ENCODE assay signal across 12 mouse cellular contexts in the genomic region with DNA sequence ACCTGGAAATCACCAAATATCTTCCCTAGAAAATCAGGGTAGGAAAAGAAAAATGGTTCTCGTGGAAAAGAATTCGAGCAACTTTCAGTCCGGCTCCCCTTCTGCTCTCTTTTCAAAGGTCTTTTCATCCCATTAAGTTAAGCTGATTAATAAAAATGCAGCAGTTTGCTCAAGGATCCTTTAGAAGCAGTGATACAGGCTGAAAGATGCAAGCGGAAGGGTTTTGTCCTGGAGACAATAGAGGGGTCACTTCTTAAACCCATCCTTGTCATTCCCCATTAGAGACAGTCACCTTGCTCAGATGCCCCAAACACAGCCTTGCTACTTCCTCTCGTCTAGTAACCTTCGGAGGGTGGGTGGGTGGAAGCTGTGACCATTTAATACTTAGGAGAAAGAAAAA. TPM values are rescaled to one million over a fixed set of nuclear protein-coding genes. Genes with fewer than 3 reads are reported as not detected.
DNase-seq lines count a peak whose midpoint lies in the region; ATAC-seq lines count a peak whose summit lies in the region.
"Had no signal": no experiment of that assay in that cellular context is flagged by ENCODE, and none has a peak within 500 bp of the region (broad histone marks: within the 10 kb centered on the region; RNA-seq: fewer than 3 reads in every experiment).

No protein-coding gene starts in this region.

- 30% methylated on average over 6 of the region's 6 CpGs for WGBS in kidney, embryonic 16.5 days
- WGBS in hindbrain, embryonic 12.5 days, result 8% methylated on average over 6 of the region's 6 CpGs
- 3% methylated on average over 6 of the region's 6 CpGs for WGBS in midbrain, embryonic 12.5 days

- no peaks in the 10 kb centered on the region for H3K36me3 ChIP-seq in kidney, embryonic 16.5 days (ENCODE audit: insufficient read depth, low read length)
- no peaks in the 10 kb centered on the region for H3K36me3 ChIP-seq in hindbrain, embryonic 12.5 days
- H3K36me3 ChIP-seq in midbrain, embryonic 12.5 days, result no peaks in the 10 kb centered on the region

- no peaks in the 10 kb centered on the region for H3K27me3 ChIP-seq in kidney, embryonic 16.5 days (ENCODE audit: insufficient read depth, low read length)
- no peaks in the 10 kb centered on the region for H3K27me3 ChIP-seq in hindbrain, embryonic 12.5 days
- peaks cover 32% of the 10 kb centered on the region for H3K27me3 ChIP-seq in midbrain, embryonic 12.5 days

- no peak for DNase-seq in kidney, adult 18-20 months
- peak; percentile 69 for DNase-seq in retina, embryonic 14.5 days (ENCODE audit: low spot score)
- no peak for DNase-seq in layer of hippocampus, adult 8-10 months (ENCODE audit: low spot score in 2 of 2)
- DNase-seq in left cerebral cortex, postnatal 4 days, result no peak
- DNase-seq: adrenal gland, postnatal 25 days; gastrocnemius, postnatal 36 days; liver, postnatal 0 days; spleen, adult 18-20 months had no signal

- ATAC-seq in kidney, embryonic 16.5 days (ENCODE audit: low FRiP score, low TSS enrichment), result no peak
- no peak for ATAC-seq in hindbrain, embryonic 12.5 days (ENCODE audit: low FRiP score)
- peak; percentile 17; the same call in 1 of the 2 replicates for ATAC-seq in midbrain, embryonic 12.5 days (ENCODE audit: low FRiP score, low read depth)
- ATAC-seq: liver, postnatal 0 days had no signal

- 0 out of 2 replicates have a peak overlapping the region, but pooled peaks have one; percentile 16 for H3K9ac ChIP-seq in kidney, embryonic 16.5 days (replicated peaks; ENCODE audit: low read length)
- no peak overlapping the region for H3K9ac ChIP-seq in hindbrain, embryonic 12.5 days
- no peak overlapping the region for H3K9ac ChIP-seq in midbrain, embryonic 12.5 days (replicated peaks)
- H3K9ac ChIP-seq: liver, postnatal 0 days had no signal

- peaks cover 19% of the 10 kb centered on the region for H3K4me1 ChIP-seq in kidney, embryonic 16.5 days (ENCODE audit: insufficient read depth, low read length)
- H3K4me1 ChIP-seq in hindbrain, embryonic 12.5 days, result peaks cover 35% of the 10 kb centered on the region
- H3K4me1 ChIP-seq in midbrain, embryonic 12.5 days, result peaks cover 50% of the 10 kb centered on the region

- H3K4me2 ChIP-seq in kidney, embryonic 16.5 days (replicated peaks; ENCODE audit: low read depth, low read length), result peak overlapping the region; percentile 19; the same call in 1 of the 2 replicates
- H3K4me2 ChIP-seq in hindbrain, embryonic 12.5 days (replicated peaks), result peak overlapping the region; percentile 11; the same call in 1 of the 2 replicates
- peak overlapping the region; percentile 44 for H3K4me2 ChIP-seq in midbrain, embryonic 12.5 days (replicated peaks)

- no peaks in the 10 kb centered on the region for H3K9me3 ChIP-seq in kidney, embryonic 16.5 days (ENCODE audit: low read length)
- H3K9me3 ChIP-seq in hindbrain, embryonic 12.5 days (replicated peaks), result no peaks in the 10 kb centered on the region
- H3K9me3 ChIP-seq in midbrain, embryonic 12.5 days, result no peaks in the 10 kb centered on the region

- H3K27ac ChIP-seq in kidney, embryonic 16.5 days (ENCODE audit: low read length), result no peak overlapping the region; the same call in 1 of the 2 replicates
- H3K27ac ChIP-seq in hindbrain, embryonic 12.5 days, result no peak overlapping the region
- peak overlapping the region; percentile 72 for H3K27ac ChIP-seq in midbrain, embryonic 12.5 days (replicated peaks)

- H3K4me3 ChIP-seq in kidney, embryonic 16.5 days (ENCODE audit: low read length), result no peak overlapping the region
- H3K4me3 ChIP-seq in hindbrain, embryonic 12.5 days, result no peak overlapping the region
- H3K4me3 ChIP-seq in midbrain, embryonic 12.5 days, result no peak overlapping the region

- intact Hi-C loops in left cerebral cortex, postnatal 4 days (cut with DNase I), result no loop called here

RNA-seq across cellular contexts. Expression of a gene that starts 27.4 kb away (rescaled TPM):
- 26.9 and 32.4 TPM in 2 replicates for polyA plus RNA-seq in kidney, embryonic 16.5 days (2015; fragmentation: Nextera tagmentation; extraction: Ambion mirVana)
- polyA plus RNA-seq in hindbrain, embryonic 12.5 days (2016; fragmentation: Nextera tagmentation; extraction: Ambion mirVana), result 61.3 and 63.3 TPM in 2 replicates
- polyA plus RNA-seq in midbrain, embryonic 12.5 days (2016; fragmentation: Nextera tagmentation; extraction: Ambion mirVana), result 85.4 and 115 TPM in 2 replicates
- total RNA-seq in layer of hippocampus, adult 8-10 months (2022), result 10 to 100 TPM in 3 of 4 experiments, 1 to 10 TPM in 1; 6.6 to 13.5 (median 11.4) TPM
- 10 to 100 TPM; 43.8 to 49.4 TPM for total RNA-seq in left cerebral cortex, postnatal 4 days (2021)
- total RNA-seq: megakaryocyte progenitor cell, adult 5-6 weeks had no signal
